Mouse (Mus musculus): ENCODE measurements around the gene Hmcn2.

Gene Hmcn2

GRCm38 (mm10) chr2:31314007-31314465, at the start of gene Hmcn2:
Gene Hmcn2, plus strand, starts transcription at chr2:31314415.
- no peak for DNase-seq

GRCm38 (mm10) chr2:31267447-31267846, 46.8 kb upstream of the Hmcn2 start:
- no peak for DNase-seq

GRCm38 (mm10) chr2:31268631-31269030, 45.6 kb upstream of the Hmcn2 start:
- DNase-seq: no peak

GRCm38 (mm10) chr2:31269188-31269587, 45.0 kb upstream of the Hmcn2 start:
- DNase-seq: no peak

DNA sequence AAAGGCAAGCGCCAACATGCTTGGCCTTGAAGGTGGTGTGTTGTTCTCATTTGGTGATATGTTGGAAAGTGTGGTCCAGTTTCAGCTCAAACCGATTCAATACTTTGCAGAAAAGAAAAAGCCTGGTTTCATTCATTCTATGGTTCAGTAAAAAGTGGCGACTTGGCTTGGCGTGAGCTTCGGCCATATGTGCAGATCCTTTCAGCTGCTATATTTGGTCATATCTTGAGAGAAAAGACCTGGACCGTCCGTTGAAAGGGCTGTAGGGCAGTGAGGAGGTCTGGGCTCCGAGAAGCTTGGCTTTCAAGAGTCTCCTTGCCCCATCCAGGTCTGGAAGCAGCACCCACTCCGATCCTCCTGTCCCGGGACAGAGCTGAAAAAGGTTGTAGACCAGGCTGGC, 44.4 kb upstream of the Hmcn2 start:
- no peak for DNase-seq

- DNase-seq: no peak
Observed at GRCm38 (mm10) chr2:31270470-31270869, 43.7 kb upstream of the Hmcn2 start.

GRCm38 (mm10) chr2:31271071-31271470, 43.1 kb upstream of the Hmcn2 start:
- no peak for DNase-seq

DNA sequence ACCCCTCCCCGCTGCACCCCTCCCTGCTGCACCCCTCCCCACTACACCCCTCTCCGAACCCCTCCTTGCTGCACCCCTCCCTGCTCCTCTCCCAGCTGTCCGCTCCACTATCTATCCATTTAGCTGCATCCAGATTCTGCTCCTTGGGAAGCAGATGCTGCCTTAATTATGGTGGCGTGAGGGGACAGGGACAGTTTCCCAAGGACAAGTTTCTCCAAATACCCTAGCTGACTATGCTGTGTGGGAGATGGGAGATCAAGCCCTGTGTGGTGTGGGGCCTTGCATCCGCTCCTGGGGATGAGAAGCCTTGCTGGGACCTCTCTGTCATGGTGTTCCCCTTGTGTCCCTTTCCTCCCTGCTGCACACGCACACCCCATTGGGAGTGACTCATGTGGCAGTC, 39.2 kb upstream of the Hmcn2 start:
- no peak for DNase-seq

GRCm38 (mm10) chr2:31277810-31278209, 36.4 kb upstream of the Hmcn2 start:
- DNase-seq: no peak

- DNase-seq: no peak
Observed at GRCm38 (mm10) chr2:31278483-31278882, 35.7 kb upstream of the Hmcn2 start.

DNA sequence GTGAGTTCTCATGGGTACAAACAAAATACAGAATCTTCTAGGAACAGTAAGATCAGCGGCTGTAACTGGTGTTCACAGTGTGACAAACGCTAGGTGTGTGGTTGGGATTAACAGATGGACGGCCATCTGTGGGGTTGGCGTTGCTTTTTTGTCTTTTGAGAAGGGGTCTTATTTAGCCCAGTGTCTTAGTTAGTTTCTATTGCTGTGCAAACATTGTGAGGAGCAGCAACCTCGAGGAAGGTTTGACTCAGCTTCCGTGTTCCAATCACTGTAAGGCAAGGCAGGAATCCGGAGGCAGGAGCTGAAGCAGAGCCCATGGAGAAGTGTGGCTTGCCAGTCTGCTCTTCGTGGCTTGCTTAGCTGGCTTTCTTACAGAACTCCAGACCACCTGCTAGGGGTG, 33.1 kb upstream of the Hmcn2 start:
- DNase-seq: no peak

- no peak for DNase-seq
Observed at GRCm38 (mm10) chr2:31282266-31282665, 31.9 kb upstream of the Hmcn2 start.

DNA sequence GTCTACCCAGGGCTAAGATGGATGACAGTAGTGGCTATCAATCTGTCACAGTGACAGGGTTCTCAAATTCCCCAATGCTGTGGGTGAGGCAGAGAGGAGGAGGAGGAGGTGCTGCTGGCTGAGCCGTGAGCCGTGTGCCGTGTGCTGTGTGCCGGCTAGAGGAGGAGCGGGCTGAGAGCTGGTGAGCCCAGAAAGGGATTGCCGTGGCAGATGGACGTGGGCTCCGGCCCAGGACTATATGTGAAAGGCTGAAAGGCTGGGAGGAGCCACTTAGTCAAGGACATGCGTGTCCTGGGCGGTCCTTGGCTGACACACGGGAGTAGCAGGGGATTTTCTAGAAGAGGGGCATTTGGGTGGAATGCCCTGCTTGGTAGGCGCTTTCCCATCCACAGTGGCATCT, 31.3 kb upstream of the Hmcn2 start:
- DNase-seq: no peak

DNA sequence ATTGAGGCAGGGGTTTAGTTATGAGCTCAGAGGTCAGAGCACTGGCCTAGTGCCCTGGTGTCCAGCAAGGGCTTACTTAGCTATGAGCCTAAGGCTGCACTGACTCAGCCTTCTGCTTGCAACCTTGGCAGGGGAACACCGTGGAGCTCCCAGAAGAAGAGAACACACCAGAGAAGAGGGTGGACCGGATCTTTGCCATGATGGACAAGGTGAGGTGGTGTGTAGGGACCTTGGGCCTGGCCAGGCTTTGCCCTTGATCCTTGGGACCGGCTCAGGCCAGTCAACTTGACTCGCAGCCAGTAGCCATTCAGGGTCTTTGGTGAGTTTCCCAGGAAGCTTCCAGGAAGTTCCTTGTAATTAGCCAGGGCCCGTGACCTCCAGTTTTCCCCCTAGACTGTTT, 29.7 kb upstream of the Hmcn2 start:
- DNase-seq: no peak

GRCm38 (mm10) chr2:31291421-31291820, 22.8 kb upstream of the Hmcn2 start:
- DNase-seq: peak; percentile 43 to 69

DNA sequence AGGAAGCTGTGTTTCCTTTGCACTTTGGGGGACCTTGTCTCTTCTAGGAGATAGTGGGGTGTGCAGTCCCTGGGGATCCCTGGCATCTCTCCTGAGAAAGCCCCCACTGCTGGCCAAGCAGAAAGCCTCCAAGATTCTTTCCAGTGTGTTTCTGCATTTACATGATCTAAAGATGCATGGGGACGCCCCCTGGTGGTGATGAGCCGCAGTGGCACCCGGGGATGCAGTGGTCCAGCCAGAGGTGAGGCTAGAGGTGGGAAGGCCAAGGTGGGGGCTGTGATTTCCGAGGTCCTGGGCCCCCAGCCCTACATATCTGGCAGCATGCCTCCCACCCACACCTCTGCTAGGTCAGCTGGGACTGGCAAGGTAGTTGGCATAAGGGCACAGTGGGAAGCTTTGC, 19.2 kb upstream of the Hmcn2 start:
- DNase-seq: peak; percentile 66 to 79

DNA sequence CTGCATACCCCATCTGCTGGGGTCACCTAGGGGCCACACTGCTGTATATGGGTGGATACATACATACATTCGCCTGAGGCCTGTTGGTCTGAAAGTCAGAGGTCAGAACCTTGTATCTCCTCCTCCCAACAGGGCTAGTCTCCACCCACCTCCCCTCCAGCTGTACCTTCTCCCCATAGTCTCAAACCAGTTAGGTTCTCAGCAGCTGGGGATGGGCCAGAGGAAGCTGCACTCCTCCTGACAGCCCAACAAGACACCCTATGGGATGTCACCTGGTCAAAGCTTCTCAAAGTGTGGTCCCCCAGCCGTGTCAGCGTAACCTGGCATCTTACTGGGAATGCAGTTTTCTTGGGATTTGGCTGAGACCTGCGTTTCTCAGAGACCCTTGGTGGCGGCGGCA, 17.8 kb upstream of the Hmcn2 start:
- DNase-seq: no peak

DNA sequence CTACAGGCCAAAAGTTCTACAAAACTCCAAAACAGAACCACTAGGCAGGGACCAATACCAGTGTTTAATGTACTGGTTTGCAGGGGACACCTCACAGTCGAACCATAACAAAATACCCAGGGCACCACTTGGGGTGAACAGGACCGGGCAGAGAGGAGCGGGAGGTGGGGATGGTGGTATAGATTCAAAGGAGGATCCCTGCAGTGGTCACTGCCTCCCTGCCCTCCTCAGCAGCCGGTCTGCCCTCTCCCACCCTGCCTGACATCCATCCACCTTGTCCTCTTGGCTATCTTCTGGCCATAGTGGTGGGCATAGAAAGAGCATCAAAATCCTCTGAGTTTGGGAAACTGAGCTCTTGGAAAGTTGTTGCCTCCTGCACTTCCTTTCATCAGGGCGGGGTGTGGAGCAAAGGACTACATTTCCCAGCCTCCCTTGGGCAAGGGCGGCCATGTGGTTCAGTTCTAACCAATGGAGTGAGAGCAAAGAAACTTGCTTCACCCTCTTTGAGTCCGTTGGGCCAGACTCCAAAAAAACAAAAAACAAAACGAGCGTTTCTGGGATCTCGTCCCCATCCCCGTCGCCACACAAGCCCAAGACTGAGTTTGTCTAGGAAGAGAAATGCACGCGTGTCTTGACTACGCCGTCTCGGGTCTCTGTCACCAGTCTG, 16.5 kb upstream of the Hmcn2 start:
- peak; percentile 60 to 65 for DNase-seq

DNA sequence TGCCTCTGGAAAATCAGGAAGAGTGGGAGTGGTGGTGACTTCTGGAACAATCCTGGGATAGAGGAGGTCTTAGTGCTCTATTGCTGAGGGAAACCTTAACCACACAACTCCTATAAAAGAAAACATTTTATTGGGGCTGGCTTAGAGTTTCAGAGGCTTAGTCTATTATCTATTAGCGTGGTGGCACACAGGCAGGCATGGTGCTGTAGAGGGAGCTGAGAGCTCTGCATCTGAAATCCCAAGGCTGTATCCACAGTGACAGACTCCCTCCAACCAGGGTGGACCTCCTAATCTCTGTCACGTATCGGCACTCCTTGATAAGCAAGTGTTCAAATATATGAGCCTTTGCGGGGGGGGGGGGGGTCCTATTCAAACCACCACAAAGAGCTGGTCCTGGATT, 15.4 kb upstream of the Hmcn2 start:
- no peak for DNase-seq

DNA sequence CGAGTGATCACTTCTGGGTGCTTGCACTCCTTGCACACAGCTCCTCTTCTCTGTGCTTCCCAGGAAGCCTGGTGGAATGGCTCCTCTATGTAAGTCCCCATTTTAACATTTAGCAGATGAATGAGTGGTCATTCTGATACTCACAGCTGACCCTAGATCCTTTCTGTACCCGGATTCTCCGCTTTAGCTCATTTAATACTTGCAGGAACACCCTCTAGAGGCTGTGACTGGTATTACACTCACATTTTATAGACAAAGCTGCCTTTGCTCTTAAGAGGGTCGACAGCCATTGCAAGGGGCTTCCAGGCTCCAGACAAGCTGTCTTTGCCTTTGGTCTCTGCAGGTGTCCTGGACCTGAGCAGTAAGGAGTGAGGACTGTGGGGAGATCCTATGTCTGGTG, 14.9 kb upstream of the Hmcn2 start:
- no peak for DNase-seq

- peak in 1 of 2 experiments; percentile 56 for DNase-seq
Observed at GRCm38 (mm10) chr2:31299996-31300395, 14.2 kb upstream of the Hmcn2 start.

DNA sequence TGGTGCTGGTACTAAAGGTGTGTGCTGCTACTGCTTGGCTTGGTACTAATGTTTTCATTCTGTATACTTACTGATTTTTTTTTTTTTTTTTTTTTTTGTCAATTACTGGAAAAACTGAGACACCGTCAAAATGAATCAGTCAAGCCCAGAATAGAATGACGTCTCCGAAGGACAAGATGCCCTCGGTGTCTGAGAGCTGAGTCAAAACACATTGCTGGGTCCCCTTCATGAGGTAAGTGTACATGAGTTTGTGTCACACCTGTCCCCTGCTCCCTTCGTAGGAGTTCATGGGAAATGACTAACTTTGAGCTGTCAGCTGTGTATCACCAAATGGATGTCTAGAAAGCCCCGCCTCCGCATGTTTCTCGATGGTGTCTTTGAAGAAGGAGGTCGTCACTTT, 11.0 kb upstream of the Hmcn2 start:
- no peak for DNase-seq

GRCm38 (mm10) chr2:31304191-31304590, 10.0 kb upstream of the Hmcn2 start:
- no peak for DNase-seq

DNA sequence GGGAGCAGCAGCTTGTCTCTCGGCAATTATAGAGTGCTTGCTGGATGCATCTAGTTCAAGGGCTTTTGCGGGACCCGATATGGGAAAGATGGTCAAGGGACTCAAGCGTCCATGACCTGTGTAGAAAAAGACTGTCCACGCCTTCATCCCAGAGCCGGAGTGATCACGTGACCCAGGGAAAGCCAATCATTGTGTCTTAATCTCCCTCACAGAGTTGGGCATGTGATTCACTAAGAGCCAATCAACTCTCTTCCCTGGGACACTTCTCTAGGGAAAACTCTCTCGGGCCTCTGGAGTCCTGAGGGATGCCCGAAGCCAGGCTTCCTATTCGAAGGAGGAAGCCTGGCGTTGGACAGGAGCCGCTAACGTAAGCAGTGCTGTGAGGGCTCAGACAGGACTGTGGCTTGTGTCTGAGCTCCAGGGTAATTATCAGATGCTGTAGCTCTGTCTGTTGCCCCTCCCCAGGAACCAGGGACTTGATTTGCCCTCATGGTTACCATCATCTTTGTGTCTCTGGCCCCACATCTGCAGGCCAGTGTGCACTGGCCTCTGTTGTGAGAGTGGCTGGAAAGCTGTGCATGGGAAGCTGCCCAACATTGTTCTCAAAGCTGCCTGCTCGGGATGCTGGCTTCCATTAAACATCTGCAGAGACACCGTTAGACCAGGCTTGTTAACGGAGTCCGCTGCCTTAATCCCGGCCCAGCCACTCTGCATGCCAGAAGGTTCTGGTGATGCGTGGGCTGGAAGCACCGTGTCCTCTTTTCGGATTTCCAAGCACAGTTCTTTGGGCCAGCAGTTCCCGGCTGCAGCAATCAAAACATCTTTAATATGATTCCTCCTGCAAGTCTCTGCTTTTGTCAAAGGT, 9.2 kb upstream of the Hmcn2 start:
- no peak for DNase-seq

All from lung, postnatal 4 days (tissue).